Mouse (Mus musculus) embryo, embryonic 11 days (tissue): ENCODE data around the gene Pomgnt1.

ENCODE experiments used
- DNase-seq: peaks from one replicate; pipeline ENCODE4 v3.0.0-alpha.2; 2015

The Pomgnt1 gene

GRCm38 (mm10) chr4:116140801-116141574 lies 17.3 kb downstream of the Pomgnt1 start:
- DNase-seq, result no peak

- no peak for DNase-seq
These were observed 18.1 kb downstream of the Pomgnt1 start for GRCm38 (mm10) chr4:116141736-116142135.

GRCm38 (mm10) chr4:116142269-116142668 lies 18.6 kb downstream of the Pomgnt1 start:
- no peak for DNase-seq

- no peak for DNase-seq
These were observed 19.7 kb downstream of the Pomgnt1 start for GRCm38 (mm10) chr4:116143317-116143811.

- DNase-seq, result peak; percentile 81
These were observed 20.5 kb downstream of the Pomgnt1 start for GRCm38 (mm10) chr4:116143891-116144717.

GRCm38 (mm10) chr4:116149812-116150155 lies 26.1 kb downstream of the Pomgnt1 start:
- no peak for DNase-seq

GRCm38 (mm10) chr4:116150156-116150861 lies 26.7 kb downstream of the Pomgnt1 start:
- DNase-seq, result peak; percentile 92

- DNase-seq, result peak; percentile 42
These were observed 27.2 kb downstream of the Pomgnt1 start for GRCm38 (mm10) chr4:116150862-116151221.

GRCm38 (mm10) chr4:116151238-116151637 lies 27.6 kb downstream of the Pomgnt1 start, which contains the start of gene Lurap1:
Gene Lurap1, minus strand, starts transcription at chr4:116151338.
- DNase-seq, result no peak

GRCm38 (mm10) chr4:116152702-116153101 lies 29.1 kb downstream of the Pomgnt1 start:
- DNase-seq, result no peak

GRCm38 (mm10) chr4:116157882-116158281 lies 34.2 kb downstream of the Pomgnt1 start:
- DNase-seq, result no peak

GRCm38 (mm10) chr4:116159912-116160311 lies 36.3 kb downstream of the Pomgnt1 start:
- no peak for DNase-seq

GRCm38 (mm10) chr4:116160769-116161168 lies 37.1 kb downstream of the Pomgnt1 start:
- no peak for DNase-seq

- no peak for DNase-seq
These were observed 38.5 kb downstream of the Pomgnt1 start for GRCm38 (mm10) chr4:116162142-116162541.

- no peak for DNase-seq
These were observed 41.3 kb downstream of the Pomgnt1 start for GRCm38 (mm10) chr4:116164759-116165554.

- DNase-seq, result no peak
These were observed 42.2 kb downstream of the Pomgnt1 start for GRCm38 (mm10) chr4:116165708-116166407.

- DNase-seq, result no peak
These were observed 43.8 kb downstream of the Pomgnt1 start, which contains the start of gene Tspan1 for GRCm38 (mm10) chr4:116167404-116167803. Gene Tspan1, minus strand, starts transcription at chr4:116167601.

GRCm38 (mm10) chr4:116168617-116169352 lies 45.1 kb downstream of the Pomgnt1 start:
- peak; percentile 79 for DNase-seq

GRCm38 (mm10) chr4:116169353-116169672 lies 45.7 kb downstream of the Pomgnt1 start:
- DNase-seq, result no peak

GRCm38 (mm10) chr4:116173072-116173471 lies 49.4 kb downstream of the Pomgnt1 start, which contains the start of the genes 1700042G07Rik and Gm49337:
Gene 1700042G07Rik, plus strand, starts transcription at chr4:116173372.
Gene Gm49337, plus strand, starts transcription at chr4:116173384.
- no peak for DNase-seq

GRCm38 (mm10) chr4:116173752-116174151 lies 50.1 kb downstream of the Pomgnt1 start:
- DNase-seq, result no peak
